Mouse (Mus musculus): ENCODE data around the gene Gstm4. TPM values are rescaled to one million over a fixed set of nuclear protein-coding genes. Genes with fewer than 3 reads are reported as not detected.
A peak's percentile ranks its signal among the peaks of the same experiment; 100 is the strongest.

Gstm4 gene
- total and polyA plus RNA-seq, 3 experiments: 2.9 to 19.1 (median 7.0) TPM

- Histone ChIP-seq H3K4me2 (ENCODE audit: insufficient read depth, low read depth, poor library complexity, severe bottlenecking) (no peak overlapping the region), H3K4me3 (replicated peaks in 1 of 3; ENCODE audit: low read depth in 2 of 3, low read length in 2 of 3, poor library complexity in 1 of 3) (no peak overlapping the region), H3K9me3 (replicated peaks; ENCODE audit: low read length) (no peaks in the 10 kb centered on the region), H3K27ac (ENCODE audit: insufficient read depth, low read depth) (no peak overlapping the region), H3K36me3 (replicated peaks in 1 of 2; ENCODE audit: control insufficient read depth in 1 of 2, insufficient read depth in 1 of 2, low read length in 1 of 2) (peaks cover 23 to 44% of the 10 kb centered on the region in 2 experiments), H3K79me2 (replicated peaks; ENCODE audit: control insufficient read depth, extremely low read depth, insufficient read depth, poor library complexity, severe bottlenecking) (no peaks in the 10 kb centered on the region), H3K27me3 (replicated peaks) (no peaks in the 10 kb centered on the region), H3K4me1 (ENCODE audit: control insufficient read depth in 1 of 2, insufficient read depth in 2 of 2) (peaks cover 2 to 9% of the 10 kb centered on the region in 2 experiments), H3K9ac (ENCODE audit: insufficient read depth, low read depth) (no peak overlapping the region)
- in situ Hi-C loops (cut with MboI; ENCODE audit: low pct_ligation_motif_present, low pct_unique_long_range_greater_than_20kb, low sequenced_read_pairs) (no loop called here), dilution Hi-C loops (cut with MboI; ENCODE audit: extremely low pct_ligation_motif_present, extremely low pct_unique_long_range_greater_than_20kb, low sequenced_read_pairs) (no loop called here)
- peak; percentile 70 for DNase-seq (ENCODE audit: extremely low read depth)
- TF ChIP-seq ZNF384 (IDR thresholded peaks at IDR 0.05; ENCODE audit: low read depth, low read length) (no peak), JUND (conservative IDR thresholded peaks at IDR 0.05; ENCODE audit: low read depth, low read length) (no peak), NRF1 (IDR thresholded peaks at IDR 0.05; ENCODE audit: low read depth, low read length) (no peak), TCF12 (IDR thresholded peaks at IDR 0.05; ENCODE audit: low read depth, low read length) (0 out of 2 replicates have a peak, but pooled peaks have one; percentile 23), CHD1 (IDR thresholded peaks at IDR 0.05; ENCODE audit: low read depth, low read length) (no peak), MXI1 (IDR thresholded peaks at IDR 0.05; ENCODE audit: low read depth, low read length) (no peak), KAT2A (IDR thresholded peaks at IDR 0.05; ENCODE audit: insufficient replicate concordance, low read length) (no peak), EP300 (IDR thresholded peaks at IDR 0.05; ENCODE audit: low read length) (no peak), GABPA (IDR thresholded peaks at IDR 0.05; ENCODE audit: insufficient replicate concordance, low read depth, low read length) (no peak), SIN3A (IDR thresholded peaks at IDR 0.05; ENCODE audit: low read length) (no peak), MAFK (IDR thresholded peaks at IDR 0.05; ENCODE audit: insufficient replicate concordance, low read length) (no peak), BHLHE40 (IDR thresholded peaks at IDR 0.05; ENCODE audit: low read depth, low read length) (no peak), MAZ (IDR thresholded peaks at IDR 0.05; ENCODE audit: low read depth, low read length) (no peak), JUN (IDR thresholded peaks at IDR 0.05; ENCODE audit: insufficient read depth, low read depth, low read length) (no peak), MYC (IDR thresholded peaks at IDR 0.05; ENCODE audit: low read depth, low read length) (no peak), ZKSCAN1 (IDR thresholded peaks at IDR 0.05; ENCODE audit: borderline replicate concordance, low read depth, low read length) (no peak), TBP (conservative IDR thresholded peaks at IDR 0.05; ENCODE audit: low read depth, low read length) (no peak), CHD2 (IDR thresholded peaks at IDR 0.05; ENCODE audit: low read length) (no peak), E2F4 (IDR thresholded peaks at IDR 0.05; ENCODE audit: insufficient replicate concordance, low read depth, low read length) (no peak), RCOR1 (conservative IDR thresholded peaks at IDR 0.05; ENCODE audit: low read depth, low read length) (no peak), IRF4 (IDR thresholded peaks at IDR 0.05; ENCODE audit: low read depth, low read length) (no peak), RAD21 (IDR thresholded peaks at IDR 0.05; ENCODE audit: low read depth, low read length) (peak; percentile 69), UBTF (IDR thresholded peaks at IDR 0.05; ENCODE audit: low read depth, low read length) (no peak), NELFE (IDR thresholded peaks at IDR 0.05; ENCODE audit: low read depth, low read length) (no peak), ZMIZ1 (IDR thresholded peaks at IDR 0.05; ENCODE audit: low read depth, low read length) (no peak), USF1 (IDR thresholded peaks at IDR 0.05; ENCODE audit: low read depth, low read length) (no peak), MAX (IDR thresholded peaks at IDR 0.05; ENCODE audit: low read length) (no peak), CTCF (conservative IDR thresholded peaks at IDR 0.05 in 1 of 2, IDR thresholded peaks at IDR 0.05 in 1 of 2; ENCODE audit: low read depth in 2 of 2, low read length in 2 of 2) (peak; percentile 92 to 95), POLR2AphosphoS2 (IDR thresholded peaks at IDR 0.05; ENCODE audit: low read depth, low read length) (no peak), SMC3 (IDR thresholded peaks at IDR 0.05; ENCODE audit: low read depth, low read length) (peak; percentile 96), HCFC1 (IDR thresholded peaks at IDR 0.05; ENCODE audit: low read depth, low read length) (no peak), ZC3H11A (IDR thresholded peaks at IDR 0.05; ENCODE audit: low read depth, low read length) (0 out of 2 replicates have a peak, but pooled peaks have one; percentile 5), PAX5 (IDR thresholded peaks at IDR 0.05; ENCODE audit: low read length) (no peak), USF2 (conservative IDR thresholded peaks at IDR 0.05; ENCODE audit: low read depth, low read length) (no peak), ELF1 (IDR thresholded peaks at IDR 0.05; ENCODE audit: low read depth, low read length) (0 out of 2 replicates have a peak, but pooled peaks have one; percentile 4), POLR2A (IDR thresholded peaks at IDR 0.05; ENCODE audit: low read depth, low read length) (no peak), MEF2A (IDR thresholded peaks at IDR 0.05; ENCODE audit: borderline replicate concordance, low read depth, low read length) (no peak), ETS1 (conservative IDR thresholded peaks at IDR 0.05; ENCODE audit: low read depth, low read length) (no peak)
These were observed 25.9 kb upstream of the Gstm4 start for GRCm38 (mm10) chr3:108070295-108071293.
